Mouse (Mus musculus) liver, postnatal 0 days (tissue): ENCODE measurements around the gene Spry1. TPM values are rescaled to one million over a fixed set of nuclear protein-coding genes. Genes with fewer than 3 reads are reported as not detected.
"Not testable (repeated sequence)": the region's sequence is repeated elsewhere in the genome, so short reads cannot be mapped to it uniquely, and the experiment has no call there.

Experiments used
- ATAC-seq: fragments of 200-750 bp; cut with Nextera tagmentation; 2 replicates; pipeline ENCODE4 v1.8.0; 2017; ENCODE audit warnings: mild to moderate bottlenecking, moderate library complexity
- DNase-seq: peaks from one replicate; pipeline ENCODE4 v3.0.0-alpha.2; 2016
- H3K27ac ChIP-seq: fragments of 300-500 bp; sonication (generic); 2 replicates; pipeline ENCODE4 v1.5.1; 2014; ENCODE audit warnings: antibody characterized with exemption, moderate library complexity, mild to moderate bottlenecking, low read depth
- H3K27me3 ChIP-seq: fragments of 300-500 bp; sonication (generic); 2 replicates; pipeline ENCODE4 v1.6.1; 2014; ENCODE audit warnings: low read length, control low read depth, mixed read lengths; ENCODE audit not compliant: insufficient read depth
- H3K36me3 ChIP-seq: fragments of 300-500 bp; sonication (generic); replicated peaks from 2 replicates; pipeline ENCODE4 v1.6.1; 2014; ENCODE audit warnings: mild to moderate bottlenecking, control low read depth, low read length, moderate library complexity, mixed read lengths; ENCODE audit not compliant: insufficient read depth
- H3K4me1 ChIP-seq: fragments of 300-500 bp; sonication (generic); 2 replicates; pipeline ENCODE4 v1.6.1; 2014; ENCODE audit warnings: antibody characterized with exemption, mild to moderate bottlenecking, control low read depth; ENCODE audit not compliant: insufficient read depth
- H3K4me2 ChIP-seq: fragments of 300-500 bp; sonication (generic); 2 replicates; pipeline ENCODE4 v1.6.1; 2014; ENCODE audit warnings: low read depth, mild to moderate bottlenecking, low read length, moderate library complexity, mixed read lengths
- H3K4me3 ChIP-seq: fragments of 300-500 bp; sonication (generic); 2 replicates; pipeline ENCODE4 v1.5.1; 2014; ENCODE audit warnings: low read depth, low read length
- H3K9ac ChIP-seq: fragments of 300-500 bp; sonication (generic); replicated peaks from 2 replicates; pipeline ENCODE4 v1.6.1; 2014; ENCODE audit warnings: mild to moderate bottlenecking, moderate library complexity
- H3K9me3 ChIP-seq: fragments of 300-500 bp; sonication (generic); 2 replicates; pipeline ENCODE4 v1.6.1; 2016; ENCODE audit warnings: mild to moderate bottlenecking, control low read depth, low read length, mixed read lengths
- CTCF ChIP-seq: sonication (generic); IDR thresholded peaks from 2 replicates; pipeline ENCODE4 v1.5.1; 2016; ENCODE audit warnings: antibody characterized with exemption, low read depth
- EP300 ChIP-seq: IDR thresholded peaks from 2 replicates; pipeline ENCODE4 v1.6.1; 2016; ENCODE audit warnings: antibody characterized with exemption, low read depth, mild to moderate bottlenecking
- WGBS: fragments of 180-500 bp; shearing (Covaris S2); extraction: QIAGEN DNeasy Blood & Tissue Kit; methylation state at CpG from one replicate; pipeline ENCODE4 v1.1.7; 2014; ENCODE audit not compliant: insufficient replicate concordance; 5-methylcytosine and 5-hydroxymethylcytosine counted together
- polyA plus RNA-seq: library from polyadenylated mRNA; unstranded; fragments of >200 nt; fragmentation: Nextera tagmentation; extraction: Ambion mirVana; gene quantifications from 2 replicates; pipeline ENCODE4 v1.2.1, GENCODE M21; 2015

Gene Spry1
- 3.7 and 4.8 TPM in 2 replicates for polyA plus RNA-seq

- Histone ChIP-seq H3K9ac (peak within 1 kb of the TSS; percentile 84), H3K27me3 (no peaks in the 10 kb centered on the region), H3K4me1 (peaks cover 26% of the 10 kb centered on the region), H3K9me3 (no peaks in the 10 kb centered on the region), H3K4me3 (peak within 1 kb of the TSS; percentile 91), H3K27ac (peak within 1 kb of the TSS; percentile 90), H3K36me3 (peaks cover 11% of the 10 kb centered on the region), H3K4me2 (peak within 1 kb of the TSS; percentile 99)
- WGBS = under 1% methylated on average over 38 of the region's 38 CpGs
- ATAC-seq (peak; percentile 82), DNase-seq (peak; percentile 96)
- TF ChIP-seq EP300 (peak; percentile 46; the same call in 1 of the 2 replicates), CTCF (0 out of 2 replicates have a peak, but pooled peaks have one; percentile 19)
Observed at GRCm38 (mm10) chr3:37639690-37640089, at the start of gene Spry1. Gene Spry1 (plus strand): TSS chr3:37639947.

GRCm38 (mm10) chr3:37595721-37596120 is 44.0 kb upstream of the Spry1 start:
- Histone ChIP-seq H3K27ac (no peak overlapping the region), H3K4me3 (no peak overlapping the region), H3K9me3 (no peaks in the 10 kb centered on the region), H3K27me3 (no peaks in the 10 kb centered on the region), H3K9ac (no peak overlapping the region), H3K4me1 (peaks cover 9% of the 10 kb centered on the region), H3K36me3 (no peaks in the 10 kb centered on the region), H3K4me2 (no peak overlapping the region)
- 61% methylated on average over 10 of the region's 10 CpGs for WGBS
- no peak for DNase-seq
- TF ChIP-seq EP300 (no peak), CTCF (no peak)
- no peak for ATAC-seq

GRCm38 (mm10) chr3:37596519-37596918 is 43.2 kb upstream of the Spry1 start:
- H3K27ac ChIP-seq = no peak overlapping the region
- no peak overlapping the region for H3K9ac ChIP-seq
- ATAC-seq (no peak), DNase-seq (no peak)
- peaks cover 9% of the 10 kb centered on the region for H3K4me1 ChIP-seq
- H3K36me3 ChIP-seq = no peaks in the 10 kb centered on the region
- WGBS = 75% methylated on average over 6 of the region's 6 CpGs
- H3K27me3 ChIP-seq = no peaks in the 10 kb centered on the region
- no peak overlapping the region for H3K4me3 ChIP-seq
- TF ChIP-seq EP300 (no peak), CTCF (no peak)
- no peaks in the 10 kb centered on the region for H3K9me3 ChIP-seq
- no peak overlapping the region for H3K4me2 ChIP-seq

GRCm38 (mm10) chr3:37597200-37597599 is 42.5 kb upstream of the Spry1 start:
- no peaks in the 10 kb centered on the region for H3K27me3 ChIP-seq
- no peak overlapping the region for H3K4me3 ChIP-seq
- H3K9me3 ChIP-seq = no peaks in the 10 kb centered on the region
- H3K4me1 ChIP-seq = peaks cover 9% of the 10 kb centered on the region
- H3K4me2 ChIP-seq = no peak overlapping the region
- H3K27ac ChIP-seq = no peak overlapping the region
- H3K36me3 ChIP-seq = no peaks in the 10 kb centered on the region
- peak; percentile 45 for DNase-seq
- 53% methylated on average over 5 of the region's 5 CpGs for WGBS
- H3K9ac ChIP-seq = no peak overlapping the region
- no peak for TF ChIP-seq EP300
- TF ChIP-seq CTCF = no peak
- peak; percentile 96 for ATAC-seq

GRCm38 (mm10) chr3:37599641-37600040 is 40.1 kb upstream of the Spry1 start:
- ATAC-seq, DNase-seq, H3K4me1 ChIP-seq, H3K9me3 ChIP-seq, H3K27ac ChIP-seq, H3K4me3 ChIP-seq, H3K36me3 ChIP-seq, H3K27me3 ChIP-seq, H3K9ac ChIP-seq, H3K4me2 ChIP-seq: not testable (repeated sequence)
- WGBS = 84% methylated on average over 14 of the region's 14 CpGs

- no peak overlapping the region for H3K4me2 ChIP-seq
- no peak overlapping the region for H3K9ac ChIP-seq
- H3K27ac ChIP-seq = no peak overlapping the region
- ATAC-seq = no peak
- no peak overlapping the region for H3K4me3 ChIP-seq
- no peaks in the 10 kb centered on the region for H3K27me3 ChIP-seq
- DNase-seq = no peak
- no peaks in the 10 kb centered on the region for H3K36me3 ChIP-seq
- peaks cover 3% of the 10 kb centered on the region; the same call in 1 of the 2 replicates for H3K4me1 ChIP-seq
- H3K9me3 ChIP-seq = 0 out of 2 replicates have a peak, but pooled peaks cover 3% of the 10 kb centered on the region
- WGBS = 96% methylated on average over 9 of the region's 9 CpGs
- TF ChIP-seq EP300 (no peak), CTCF (no peak)
Observed at GRCm38 (mm10) chr3:37602356-37602755, 37.4 kb upstream of the Spry1 start.

GRCm38 (mm10) chr3:37602890-37603289 is 36.9 kb upstream of the Spry1 start:
- H3K9ac ChIP-seq = no peak overlapping the region
- H3K4me1 ChIP-seq = no peaks in the 10 kb centered on the region

More at GRCm38 (mm10) chr3:37602890-37603289, 36.9 kb upstream of the Spry1 start:
- Histone ChIP-seq H3K27me3 (no peaks in the 10 kb centered on the region), H3K36me3 (no peaks in the 10 kb centered on the region), H3K27ac (no peak overlapping the region), H3K4me3 (no peak overlapping the region), H3K4me2 (no peak overlapping the region), H3K9me3 (0 out of 2 replicates have a peak, but pooled peaks cover 3% of the 10 kb centered on the region)
- 0 out of 2 replicates have a peak, but pooled peaks have one; percentile 33 for TF ChIP-seq EP300
- no peak for TF ChIP-seq CTCF
- ATAC-seq = peak; percentile 60
- whole genome bisulfite sequencing = 71% methylated on average over 7 of the region's 7 CpGs
- no peak for DNase-seq
